Mouse (Mus musculus): ENCODE data around the gene Mef2d.

DNA sequence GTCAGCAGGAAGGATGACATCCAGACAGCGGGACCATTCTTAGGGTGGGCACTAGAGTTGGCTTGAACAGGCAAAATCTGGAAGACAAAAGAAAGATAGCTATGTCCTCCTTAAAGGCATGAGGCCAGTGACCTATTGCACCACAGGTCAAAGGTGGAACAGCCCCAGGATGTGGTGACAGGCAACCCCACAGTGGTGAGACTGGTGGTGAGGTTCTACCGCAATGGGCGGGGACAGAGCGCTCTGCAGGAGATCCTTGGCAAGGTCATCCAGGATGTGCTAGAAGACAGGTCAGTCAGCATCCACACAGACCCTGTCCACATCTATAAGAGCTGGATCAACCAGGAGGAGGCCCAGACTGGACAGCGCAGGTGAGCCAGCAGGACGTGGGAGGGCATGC is 33.0 kb upstream of the Mef2d start:
- TF ChIP-seq CTCF (IDR thresholded peaks at IDR 0.05; ENCODE audit: borderline replicate concordance, extremely low read depth, insufficient read depth, insufficient read length): no peak
- no peak for TF ChIP-seq POLR2A (IDR thresholded peaks at IDR 0.05; ENCODE audit: borderline replicate concordance, extremely low read depth, insufficient read depth, insufficient read length, poor library complexity, severe bottlenecking)
